Mouse (Mus musculus): ENCODE data around the gene Engase.
A peak's percentile ranks its signal among the peaks of the same experiment; 100 is the strongest.

The Engase gene

GRCm38 (mm10) chr11:118453886-118454671, 22.6 kb upstream of the Engase start:
- peak; percentile 56 to 71 for DNase-seq (ENCODE audit: low spot score in 2 of 2)

GRCm38 (mm10) chr11:118455788-118456187, 20.8 kb upstream of the Engase start:
- DNase-seq (ENCODE audit: low spot score in 2 of 2): no peak

- peak; percentile 52 to 84 for DNase-seq (ENCODE audit: low spot score in 2 of 2)
These were observed 19.7 kb upstream of the Engase start for GRCm38 (mm10) chr11:118456937-118457336.

- DNase-seq (ENCODE audit: low spot score in 2 of 2): peak; percentile 74 to 86
These were observed 17.6 kb upstream of the Engase start for GRCm38 (mm10) chr11:118459051-118459450.

GRCm38 (mm10) chr11:118459536-118459935, 17.1 kb upstream of the Engase start:
- no peak for DNase-seq (ENCODE audit: low spot score in 2 of 2)

GRCm38 (mm10) chr11:118460280-118460679, 16.3 kb upstream of the Engase start:
- no peak for DNase-seq (ENCODE audit: low spot score in 2 of 2)

GRCm38 (mm10) chr11:118467441-118468035, 9.1 kb upstream of the Engase start:
- DNase-seq (ENCODE audit: low spot score in 2 of 2): no peak

- no peak for DNase-seq (ENCODE audit: low spot score in 2 of 2)
These were observed 7.0 kb upstream of the Engase start for GRCm38 (mm10) chr11:118469509-118470160.

GRCm38 (mm10) chr11:118470234-118470966, 6.2 kb upstream of the Engase start:
- DNase-seq (ENCODE audit: low spot score in 2 of 2): no peak

GRCm38 (mm10) chr11:118471676-118472075, 5.0 kb upstream of the Engase start:
- no peak for DNase-seq (ENCODE audit: low spot score in 2 of 2)

GRCm38 (mm10) chr11:118473161-118473560, 3.5 kb upstream of the Engase start:
- DNase-seq (ENCODE audit: low spot score in 2 of 2): no peak

- no peak for DNase-seq (ENCODE audit: low spot score in 2 of 2)
These were observed 2.7 kb upstream of the Engase start for GRCm38 (mm10) chr11:118473842-118474500.

- DNase-seq (ENCODE audit: low spot score in 2 of 2): no peak
These were observed 1.0 kb upstream of the Engase start for GRCm38 (mm10) chr11:118475496-118476083.

- peak; percentile 29 to 58 for DNase-seq (ENCODE audit: low spot score in 2 of 2)
These were observed 3.1 kb downstream of the Engase start for GRCm38 (mm10) chr11:118479776-118480175.

- DNase-seq (ENCODE audit: low spot score in 2 of 2): no peak
These were observed 4.6 kb downstream of the Engase start for GRCm38 (mm10) chr11:118481231-118481630.

- no peak for DNase-seq (ENCODE audit: low spot score in 2 of 2)
These were observed 5.1 kb downstream of the Engase start for GRCm38 (mm10) chr11:118481751-118482150.

GRCm38 (mm10) chr11:118484169-118484568, 7.5 kb downstream of the Engase start:
- no peak for DNase-seq (ENCODE audit: low spot score in 2 of 2)

GRCm38 (mm10) chr11:118485338-118485737, 8.7 kb downstream of the Engase start:
- no peak for DNase-seq (ENCODE audit: low spot score in 2 of 2)

- DNase-seq (ENCODE audit: low spot score in 2 of 2): no peak
These were observed 9.2 kb downstream of the Engase start for GRCm38 (mm10) chr11:118485780-118486179.

- no peak for DNase-seq (ENCODE audit: low spot score in 2 of 2)
These were observed 9.7 kb downstream of the Engase start for GRCm38 (mm10) chr11:118486281-118486680.
